Mouse (Mus musculus) forebrain, embryonic 16.5 days (tissue): ENCODE measurements around the gene Efna5. TPM values are rescaled to one million over a fixed set of nuclear protein-coding genes. Genes with fewer than 3 reads are reported as not detected.

Experiments
- ATAC-seq: fragments of 200-750 bp; cut with Nextera tagmentation; 2 replicates; pipeline ENCODE4 v1.8.0; 2017; ENCODE audit warnings: mild to moderate bottlenecking, moderate library complexity
- H3K27ac ChIP-seq: fragments of 300-500 bp; sonication (generic); 2 replicates; pipeline ENCODE4 v1.5.1; 2014; ENCODE audit warnings: low read length, control low read depth
- H3K27me3 ChIP-seq: fragments of 300-500 bp; sonication (generic); replicated peaks from 2 replicates; pipeline ENCODE4 v1.6.1; 2014; ENCODE audit warnings: low read length; ENCODE audit not compliant: control insufficient read depth, insufficient read depth
- H3K36me3 ChIP-seq: fragments of 300-500 bp; sonication (generic); 2 replicates; pipeline ENCODE4 v1.6.1; 2014; ENCODE audit not compliant: control insufficient read depth, insufficient read depth
- H3K4me1 ChIP-seq: fragments of 300-500 bp; sonication (generic); replicated peaks from 2 replicates; pipeline ENCODE4 v1.6.1; 2014; ENCODE audit warnings: low read length; ENCODE audit not compliant: control insufficient read depth, insufficient read depth
- H3K4me2 ChIP-seq: fragments of 300-500 bp; sonication (generic); 2 replicates; pipeline ENCODE4 v1.6.1; 2014; ENCODE audit warnings: mild to moderate bottlenecking, low read length, control low read depth
- H3K4me3 ChIP-seq: fragments of 300-500 bp; sonication (generic); replicated peaks from 2 replicates; pipeline ENCODE4 v1.5.1; 2014; ENCODE audit warnings: mild to moderate bottlenecking, low read length, control low read depth
- H3K9ac ChIP-seq: fragments of 300-500 bp; sonication (generic); replicated peaks from 2 replicates; pipeline ENCODE4 v1.6.1; 2014; ENCODE audit warnings: low read depth, low read length, control low read depth
- H3K9me3 ChIP-seq: fragments of 300-500 bp; sonication (generic); 2 replicates; pipeline ENCODE4 v1.6.1; 2016; ENCODE audit warnings: low read length; ENCODE audit not compliant: control insufficient read depth
- WGBS: fragments of 180-500 bp; shearing (Covaris S2); extraction: QIAGEN DNeasy Blood & Tissue Kit; methylation state at CpG from one replicate; pipeline ENCODE4 v1.1.7; 2014; 5-methylcytosine and 5-hydroxymethylcytosine counted together
- polyA plus RNA-seq: library from polyadenylated mRNA; unstranded; fragments of >200 nt; fragmentation: Nextera tagmentation; extraction: Ambion mirVana; gene quantifications from 2 replicates; pipeline ENCODE4 v1.2.1, GENCODE M21; 2015

Gene Efna5
- 20.0 and 22.4 TPM in 2 replicates for polyA plus RNA-seq

DNA sequence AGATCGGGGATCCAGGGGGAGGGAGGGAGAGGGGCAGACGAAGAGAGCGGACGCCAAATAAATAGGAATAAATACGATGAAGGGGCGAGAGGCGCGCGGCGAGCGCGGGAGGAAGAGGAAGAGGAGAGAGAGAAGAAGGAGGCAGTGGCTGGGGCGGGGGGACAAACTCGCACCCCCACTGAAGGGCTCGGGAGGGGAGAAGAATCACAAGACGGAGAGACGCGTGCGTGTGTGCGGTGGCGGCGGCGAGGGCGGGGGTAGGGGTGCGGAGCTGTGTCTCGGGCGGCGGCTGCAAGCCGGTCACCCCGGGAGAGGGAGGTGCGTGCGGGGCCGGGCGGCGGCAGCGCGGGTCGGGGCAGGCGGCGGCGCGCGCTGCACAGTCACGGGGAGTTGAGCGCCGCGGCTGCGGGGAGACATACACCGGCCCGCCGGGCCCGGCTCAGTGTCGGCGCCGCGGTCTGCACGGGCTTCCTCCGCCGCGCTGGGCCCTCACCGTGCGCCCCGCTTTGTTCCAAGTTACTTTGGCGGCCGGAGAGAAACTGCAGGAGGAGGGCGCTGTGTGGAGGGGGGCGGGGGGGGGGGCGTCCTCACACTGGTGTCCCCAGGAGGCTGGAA lies at the start of gene Efna5:
Gene Efna5 (minus strand): TSS at position 142 of the 615 bp plus-strand sequence.
- WGBS: under 1% methylated on average over 47 of the region's 68 CpGs
- Histone ChIP-seq H3K27ac (peak within 1 kb of the TSS; percentile 58), H3K4me3 (peak within 1 kb of the TSS; percentile 64), H3K36me3 (no peaks in the 10 kb centered on the region), H3K4me2 (peak within 1 kb of the TSS; percentile 95), H3K9me3 (no peaks in the 10 kb centered on the region), H3K9ac (peak within 1 kb of the TSS; percentile 85), H3K4me1 (peaks cover 10% of the 10 kb centered on the region), H3K27me3 (peaks cover 7% of the 10 kb centered on the region; the same call in 1 of the 2 replicates)
- peak; percentile 51 for ATAC-seq

GRCm38 (mm10) chr17:62915304-62915703 lies 34.2 kb upstream of the Efna5 start:
- Histone ChIP-seq H3K4me1 (no peaks in the 10 kb centered on the region), H3K27ac (no peak overlapping the region), H3K4me2 (no peak overlapping the region), H3K9me3 (no peaks in the 10 kb centered on the region), H3K4me3 (no peak overlapping the region), H3K9ac (no peak overlapping the region), H3K36me3 (no peaks in the 10 kb centered on the region), H3K27me3 (no peaks in the 10 kb centered on the region)
- 87% methylated on average over 4 of the region's 4 CpGs for WGBS
- ATAC-seq: no peak

DNA sequence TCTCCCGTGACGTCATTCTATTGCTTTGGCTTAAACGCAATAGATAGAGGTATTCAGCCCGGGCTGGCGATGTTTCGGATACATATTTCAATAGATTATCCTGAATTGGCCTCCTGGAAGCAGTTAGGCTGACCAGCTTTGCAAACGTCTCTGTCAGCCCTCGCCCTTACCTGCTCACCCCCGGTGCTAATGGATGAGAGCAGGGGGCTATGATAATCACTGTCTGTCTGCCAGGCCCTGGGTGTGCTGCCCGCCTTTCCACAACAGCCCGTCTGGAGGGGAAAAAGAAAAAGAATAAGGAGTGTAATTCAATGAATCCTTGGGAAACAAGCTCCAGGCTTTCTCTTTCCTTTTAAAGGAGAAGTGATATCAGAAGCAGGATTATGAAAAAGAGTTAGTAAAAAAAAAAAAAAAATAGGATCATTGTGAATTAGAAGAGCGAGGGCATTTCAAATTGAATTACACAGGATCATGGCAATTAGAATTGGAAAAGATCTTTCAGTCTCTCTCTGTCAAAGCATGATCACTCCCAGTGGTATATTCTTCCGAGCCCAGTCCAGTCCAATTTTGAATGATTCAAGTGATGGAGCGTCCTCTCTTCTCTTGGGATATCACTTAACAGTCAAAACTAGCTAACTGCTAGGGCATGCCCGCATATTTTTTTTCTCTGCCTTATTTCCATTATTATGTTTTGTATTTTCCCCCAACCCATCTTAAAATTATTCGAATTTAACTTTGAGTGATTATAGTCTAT lies 24.8 kb upstream of the Efna5 start:
- Histone ChIP-seq H3K36me3 (no peaks in the 10 kb centered on the region), H3K4me2 (no peak overlapping the region), H3K4me3 (no peak overlapping the region), H3K9me3 (no peaks in the 10 kb centered on the region), H3K9ac (no peak overlapping the region), H3K27ac (no peak overlapping the region), H3K27me3 (no peaks in the 10 kb centered on the region), H3K4me1 (no peaks in the 10 kb centered on the region)
- WGBS: 54% methylated on average over 16 of the region's 16 CpGs
- no peak for ATAC-seq

DNA sequence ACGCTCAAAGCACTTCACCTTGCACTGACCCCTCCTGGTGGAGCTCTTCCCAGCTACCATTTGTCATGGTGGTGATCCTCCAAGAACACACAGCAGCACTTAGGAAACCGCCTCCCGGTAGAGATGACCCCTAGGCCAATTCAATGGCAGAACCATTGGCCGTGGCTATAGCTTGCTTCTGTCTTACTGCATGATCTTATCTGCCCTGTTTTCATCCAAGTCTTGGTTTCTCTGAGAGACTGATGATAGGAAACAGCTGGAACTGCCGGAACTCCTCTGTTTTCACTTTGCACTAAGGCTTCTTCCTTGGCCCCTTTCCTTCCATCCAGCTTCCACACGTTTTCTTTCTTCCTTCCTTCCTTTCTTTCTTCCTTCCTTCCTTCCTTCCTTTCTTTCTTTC lies 17.9 kb upstream of the Efna5 start:
- ATAC-seq: no peak
- Histone ChIP-seq H3K27me3 (no peaks in the 10 kb centered on the region), H3K36me3 (no peaks in the 10 kb centered on the region), H3K4me2 (no peak overlapping the region), H3K9me3 (no peaks in the 10 kb centered on the region), H3K4me1 (no peaks in the 10 kb centered on the region), H3K27ac (no peak overlapping the region), H3K9ac (no peak overlapping the region), H3K4me3 (no peak overlapping the region)
- 86% methylated on average over 6 of the region's 6 CpGs for WGBS

- Histone ChIP-seq H3K27me3 (no peaks in the 10 kb centered on the region), H3K27ac (no peak overlapping the region), H3K36me3 (no peaks in the 10 kb centered on the region), H3K4me1 (no peaks in the 10 kb centered on the region), H3K9me3 (no peaks in the 10 kb centered on the region), H3K4me3 (no peak overlapping the region), H3K9ac (no peak overlapping the region), H3K4me2 (no peak overlapping the region)
- no peak for ATAC-seq
- WGBS: 88% methylated on average over 5 of the region's 5 CpGs
Observed at GRCm38 (mm10) chr17:62889991-62890390, 8.9 kb upstream of the Efna5 start.

GRCm38 (mm10) chr17:62884129-62884506 lies 3.0 kb upstream of the Efna5 start:
- WGBS: under 1% methylated on average over 16 of the region's 16 CpGs
- H3K36me3 ChIP-seq: no peaks in the 10 kb centered on the region
- H3K9ac ChIP-seq: peak overlapping the region; percentile 85
- peaks cover 10% of the 10 kb centered on the region for H3K4me1 ChIP-seq
- peak overlapping the region; percentile 64 for H3K4me3 ChIP-seq
- peak overlapping the region; percentile 48 for H3K27ac ChIP-seq
- H3K4me2 ChIP-seq: peak overlapping the region; percentile 95
- H3K27me3 ChIP-seq: no peaks in the 10 kb centered on the region
- no peaks in the 10 kb centered on the region for H3K9me3 ChIP-seq
- peak; percentile 18 for ATAC-seq

DNA sequence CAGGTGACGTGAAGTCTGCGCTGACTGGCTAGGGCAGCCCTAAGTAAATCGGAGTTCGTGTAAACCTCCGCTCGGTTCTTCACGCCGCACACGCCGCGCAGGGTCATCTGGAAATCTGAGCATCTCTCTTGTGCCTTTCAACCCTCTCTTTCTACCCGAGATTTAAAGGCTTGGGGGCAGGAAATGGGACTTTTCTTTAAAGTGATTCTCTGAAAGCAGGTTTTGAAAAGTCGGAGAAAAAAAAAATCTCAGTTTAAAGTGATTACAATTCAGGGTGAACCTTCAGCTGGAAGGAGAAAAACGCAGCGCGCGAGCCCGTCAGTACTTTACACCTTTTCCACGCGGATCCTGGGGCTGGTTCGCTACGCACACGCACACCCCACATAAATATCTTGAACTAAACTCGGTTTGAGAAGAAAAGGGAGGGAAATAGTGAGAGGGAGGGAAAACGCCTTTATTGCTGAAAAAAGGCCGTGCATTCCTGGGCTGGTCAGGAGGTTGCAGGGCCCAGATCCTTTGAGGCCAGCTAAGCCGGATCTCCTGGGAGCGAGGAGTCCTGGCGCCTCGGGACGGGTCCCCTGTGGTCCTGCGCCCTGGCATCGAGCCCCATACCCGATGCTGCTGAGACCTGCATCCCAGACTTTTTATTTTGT lies 2.5 kb upstream of the Efna5 start:
- Histone ChIP-seq H3K9ac (peak overlapping the region; percentile 85), H3K27me3 (no peaks in the 10 kb centered on the region), H3K9me3 (no peaks in the 10 kb centered on the region), H3K4me2 (peak overlapping the region; percentile 95), H3K4me1 (peaks cover 10% of the 10 kb centered on the region), H3K36me3 (no peaks in the 10 kb centered on the region), H3K27ac (peak overlapping the region; percentile 48), H3K4me3 (peak overlapping the region; percentile 64)
- peak; percentile 14 for ATAC-seq
- WGBS: under 1% methylated on average over 34 of the region's 34 CpGs

DNA sequence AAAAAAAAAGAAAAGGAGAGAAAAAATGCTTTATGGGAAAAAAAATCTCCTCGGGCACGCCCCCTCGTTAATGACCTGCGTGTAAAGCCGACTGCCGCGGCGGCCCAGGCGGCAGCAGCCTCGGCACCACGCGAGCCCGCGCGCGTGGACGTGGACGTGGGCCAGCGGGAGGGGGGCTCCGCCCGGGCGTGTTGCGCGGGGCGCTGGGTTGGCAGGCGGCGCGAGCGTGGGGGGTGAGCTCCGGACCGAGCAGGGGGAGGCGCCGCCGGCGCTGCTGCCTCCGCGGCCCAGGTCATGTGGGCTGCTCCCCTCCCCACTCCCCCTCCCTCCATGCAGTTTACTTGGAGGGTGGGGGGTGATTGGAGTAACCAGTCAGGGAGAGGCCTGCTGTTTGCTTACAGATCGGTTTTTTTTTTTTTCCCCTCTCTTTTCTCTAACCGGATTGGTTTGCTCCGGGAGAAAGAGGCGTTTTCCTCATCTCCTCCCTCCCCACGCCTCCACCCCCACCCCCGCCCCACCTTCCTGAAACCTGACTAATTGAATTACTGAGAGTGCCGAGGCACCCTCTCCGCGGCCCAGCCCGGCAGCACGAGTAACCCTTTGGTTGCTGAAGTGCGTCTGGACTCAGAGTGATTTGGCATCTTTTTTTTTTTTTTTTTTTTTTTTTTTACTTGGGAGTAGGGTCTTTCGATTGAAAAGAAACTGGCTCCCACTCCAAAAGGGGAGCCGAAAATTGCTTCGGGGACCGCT lies 1.8 kb upstream of the Efna5 start:
- peak; percentile 72 for ATAC-seq
- Histone ChIP-seq H3K9me3 (no peaks in the 10 kb centered on the region), H3K36me3 (no peaks in the 10 kb centered on the region), H3K4me1 (peaks cover 10% of the 10 kb centered on the region), H3K9ac (peak overlapping the region; percentile 85), H3K27ac (peak overlapping the region; percentile 68), H3K27me3 (no peaks in the 10 kb centered on the region), H3K4me3 (peak overlapping the region; percentile 64), H3K4me2 (peak overlapping the region; percentile 95)
- WGBS: 0% methylated on average over 51 of the region's 53 CpGs
